Mouse (Mus musculus) kidney, embryonic 16.5 days (tissue): Measurements from ENCODE around the gene Dyrk3. TPM values are rescaled to one million over a fixed set of nuclear protein-coding genes. Genes with fewer than 3 reads are reported as not detected.
A peak's percentile ranks its signal among the peaks of the same experiment; 100 is the strongest.
"Not testable (repeated sequence)": the region's sequence is repeated elsewhere in the genome, so short reads cannot be mapped to it uniquely, and the experiment has no call there.

Experiments
- ATAC-seq: fragments of 200-750 bp; cut with Nextera tagmentation; 2 replicates; pipeline ENCODE4 v1.8.0; 2017; ENCODE audit warnings: moderate TSS enrichment; ENCODE audit not compliant: low FRiP score, low TSS enrichment
- H3K27ac ChIP-seq: fragments of 300-500 bp; sonication (generic); 2 replicates; pipeline ENCODE4 v1.5.1; 2014; ENCODE audit warnings: low read length
- H3K27me3 ChIP-seq: fragments of 300-500 bp; sonication (generic); 2 replicates; pipeline ENCODE4 v1.6.1; 2014; ENCODE audit warnings: low read length, control low read depth, mixed read lengths; ENCODE audit not compliant: insufficient read depth
- H3K36me3 ChIP-seq: fragments of 300-500 bp; sonication (generic); 2 replicates; pipeline ENCODE4 v1.6.1; 2014; ENCODE audit warnings: low read length, control low read depth, mixed read lengths; ENCODE audit not compliant: insufficient read depth
- H3K4me1 ChIP-seq: fragments of 300-500 bp; sonication (generic); 2 replicates; pipeline ENCODE4 v1.6.1; 2014; ENCODE audit warnings: low read length, control low read depth, mixed read lengths; ENCODE audit not compliant: insufficient read depth
- H3K4me2 ChIP-seq: fragments of 300-500 bp; sonication (generic); replicated peaks from 2 replicates; pipeline ENCODE4 v1.6.1; 2014; ENCODE audit warnings: low read depth, low read length
- H3K4me3 ChIP-seq: fragments of 300-500 bp; sonication (generic); 2 replicates; pipeline ENCODE4 v1.5.1; 2014; ENCODE audit warnings: mild to moderate bottlenecking, low read length
- H3K9ac ChIP-seq: fragments of 300-500 bp; sonication (generic); replicated peaks from 2 replicates; pipeline ENCODE4 v1.6.1; 2014; ENCODE audit warnings: low read length
- H3K9me3 ChIP-seq: fragments of 300-500 bp; sonication (generic); 2 replicates; pipeline ENCODE4 v1.6.1; 2016; ENCODE audit warnings: low read length, control low read depth
- WGBS: fragments of 180-500 bp; shearing (Covaris S2); extraction: QIAGEN DNeasy Blood & Tissue Kit; methylation state at CpG from one replicate; pipeline ENCODE4 v1.1.7; 2014; 5-methylcytosine and 5-hydroxymethylcytosine counted together
- polyA plus RNA-seq: library from polyadenylated mRNA; unstranded; fragments of >200 nt; fragmentation: Nextera tagmentation; extraction: Ambion mirVana; gene quantifications from 2 replicates; pipeline ENCODE4 v1.2.1, GENCODE M21; 2015

Dyrk3 gene
- polyA plus RNA-seq, 1 experiment from 2014 or later: 6.1 TPM

- 91% methylated on average over 3 of the region's 3 CpGs for WGBS
- not testable (repeated sequence) for ATAC-seq, H3K27ac ChIP-seq, H3K4me1 ChIP-seq, H3K9ac ChIP-seq, H3K27me3 ChIP-seq, H3K4me2 ChIP-seq, H3K4me3 ChIP-seq, H3K9me3 ChIP-seq
- peaks cover 44% of the 10 kb centered on the region for H3K36me3 ChIP-seq
Measured at GRCm38 (mm10) chr1:131159573-131160327, 21.6 kb upstream of the Dyrk3 start.

- ATAC-seq: no peak
- Histone ChIP-seq H3K4me1 (peaks cover 11% of the 10 kb centered on the region), H3K9ac (no peak overlapping the region), H3K4me3 (no peak overlapping the region), H3K4me2 (no peak overlapping the region), H3K27me3 (no peaks in the 10 kb centered on the region), H3K36me3 (peaks cover 12% of the 10 kb centered on the region), H3K9me3 (no peaks in the 10 kb centered on the region), H3K27ac (no peak overlapping the region)
- 64% methylated on average over 2 of the region's 2 CpGs for whole genome bisulfite sequencing
Measured at GRCm38 (mm10) chr1:131155456-131155855, 17.3 kb upstream of the Dyrk3 start.

GRCm38 (mm10) chr1:131153018-131153629 is 15.0 kb upstream of the Dyrk3 start, which contains the start of gene Eif2d:
TSS of gene Eif2d (plus strand) at chr1:131153181.
- Histone ChIP-seq H3K4me3 (peak within 1 kb of the TSS; percentile 93), H3K27ac (peak within 1 kb of the TSS; percentile 72), H3K36me3 (peaks cover 3% of the 10 kb centered on the region; the same call in 1 of the 2 replicates), H3K9me3 (no peaks in the 10 kb centered on the region), H3K9ac (peak within 1 kb of the TSS; percentile 89), H3K4me1 (peaks cover 11% of the 10 kb centered on the region), H3K4me2 (peak within 1 kb of the TSS; percentile 93), H3K27me3 (no peaks in the 10 kb centered on the region)
- ATAC-seq: peak; percentile 99
- WGBS: under 1% methylated on average over 27 of the region's 27 CpGs

- no peak overlapping the region for H3K4me2 ChIP-seq
- H3K4me3 ChIP-seq: no peak overlapping the region
- no peak overlapping the region for H3K9ac ChIP-seq
- 82% methylated on average over 1 of the region's 1 CpGs for WGBS
- no peaks in the 10 kb centered on the region for H3K36me3 ChIP-seq
- peaks cover 10% of the 10 kb centered on the region for H3K4me1 ChIP-seq
- H3K27me3 ChIP-seq: no peaks in the 10 kb centered on the region
- no peak overlapping the region for H3K27ac ChIP-seq
- ATAC-seq: no peak
- H3K9me3 ChIP-seq: no peaks in the 10 kb centered on the region
Measured at GRCm38 (mm10) chr1:131149496-131149895, 11.4 kb upstream of the Dyrk3 start.

- Histone ChIP-seq H3K27ac (no peak overlapping the region), H3K4me2 (no peak overlapping the region), H3K9me3 (no peaks in the 10 kb centered on the region), H3K4me1 (no peaks in the 10 kb centered on the region), H3K36me3 (no peaks in the 10 kb centered on the region), H3K4me3 (no peak overlapping the region), H3K9ac (no peak overlapping the region), H3K27me3 (no peaks in the 10 kb centered on the region)
- 84% methylated on average over 3 of the region's 3 CpGs for WGBS
- no peak for ATAC-seq
Measured at GRCm38 (mm10) chr1:131146181-131146614, 8.1 kb upstream of the Dyrk3 start.

- H3K27me3 ChIP-seq, H3K4me3 ChIP-seq, H3K9me3 ChIP-seq, H3K36me3 ChIP-seq, H3K4me1 ChIP-seq, ATAC-seq, H3K4me2 ChIP-seq, H3K9ac ChIP-seq, H3K27ac ChIP-seq: not testable (repeated sequence)
- WGBS: 80% methylated on average over 3 of the region's 3 CpGs
Measured at GRCm38 (mm10) chr1:131145222-131145621, 7.1 kb upstream of the Dyrk3 start.

GRCm38 (mm10) chr1:131142472-131142871 is 4.3 kb upstream of the Dyrk3 start:
- WGBS: 79% methylated on average over 1 of the region's 1 CpGs
- Histone ChIP-seq H3K9ac (no peak overlapping the region), H3K4me2 (no peak overlapping the region), H3K4me3 (no peak overlapping the region), H3K4me1 (peaks cover 5% of the 10 kb centered on the region), H3K27me3 (no peaks in the 10 kb centered on the region), H3K36me3 (no peaks in the 10 kb centered on the region), H3K27ac (no peak overlapping the region), H3K9me3 (no peaks in the 10 kb centered on the region)
- no peak for ATAC-seq

GRCm38 (mm10) chr1:131141449-131141848 is 3.3 kb upstream of the Dyrk3 start:
- ATAC-seq: no peak
- H3K9me3 ChIP-seq: no peaks in the 10 kb centered on the region
- no peak overlapping the region for H3K27ac ChIP-seq
- H3K36me3 ChIP-seq: no peaks in the 10 kb centered on the region
- H3K9ac ChIP-seq: no peak overlapping the region
- WGBS: 56% methylated on average over 2 of the region's 2 CpGs
- H3K4me2 ChIP-seq: no peak overlapping the region
- H3K4me3 ChIP-seq: no peak overlapping the region
- H3K27me3 ChIP-seq: no peaks in the 10 kb centered on the region
- H3K4me1 ChIP-seq: peaks cover 11% of the 10 kb centered on the region

- H3K36me3 ChIP-seq: no peaks in the 10 kb centered on the region
- H3K4me1 ChIP-seq: peaks cover 24% of the 10 kb centered on the region
- no peaks in the 10 kb centered on the region for H3K9me3 ChIP-seq
- peak overlapping the region; percentile 89 for H3K4me2 ChIP-seq
- 67% methylated on average over 11 of the region's 11 CpGs for WGBS
- no peak for ATAC-seq
- H3K9ac ChIP-seq: no peak overlapping the region; the same call in 1 of the 2 replicates
- no peak overlapping the region for H3K27ac ChIP-seq
- no peaks in the 10 kb centered on the region for H3K27me3 ChIP-seq
- peak overlapping the region; percentile 82 for H3K4me3 ChIP-seq
Measured at GRCm38 (mm10) chr1:131139102-131140095, 1.3 kb upstream of the Dyrk3 start.
